Comparison of ENCODE assay signal across 28 mouse cellular contexts in the genomic region with DNA sequence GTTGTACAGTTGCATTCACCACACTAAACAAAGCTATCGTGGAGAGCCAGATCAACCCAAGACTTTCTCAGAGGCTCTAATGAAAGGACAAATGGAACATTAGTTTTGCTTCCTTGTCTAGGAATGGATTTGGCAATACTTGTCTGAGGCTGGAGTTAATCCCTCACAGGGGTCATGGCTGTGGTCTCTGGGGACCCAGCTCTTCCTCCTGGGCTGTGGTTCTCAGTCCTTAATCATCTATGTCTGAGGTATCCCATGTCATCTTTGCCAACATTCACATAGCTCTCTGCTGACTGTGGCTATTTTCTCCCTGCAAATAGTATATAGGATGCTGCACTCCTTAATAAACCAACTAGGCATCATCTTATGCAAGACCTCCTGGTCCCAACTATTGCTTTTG. TPM values are rescaled to one million over a fixed set of nuclear protein-coding genes. Genes with fewer than 3 reads are reported as not detected.
DNase-seq lines count a peak whose midpoint lies in the region; ATAC-seq lines count a peak whose summit lies in the region.
"Had no signal": no experiment of that assay in that cellular context is flagged by ENCODE, and none has a peak within 500 bp of the region (broad histone marks: within the 10 kb centered on the region; RNA-seq: fewer than 3 reads in every experiment).

No protein-coding gene starts in this region.

- WGBS in heart, embryonic 11.5 days (ENCODE audit: insufficient replicate concordance), result 76% methylated on average over 1 of the region's 1 CpGs
- WGBS in limb, embryonic 10.5 days, result 92% methylated on average over 1 of the region's 1 CpGs

- no peak overlapping the region for H3K9ac ChIP-seq in heart, embryonic 11.5 days (ENCODE audit: low read depth, low read length)
- H3K9ac ChIP-seq: forebrain, postnatal 0 days; heart, embryonic 12.5 days; heart, embryonic 15.5 days; hindbrain, embryonic 13.5 days had no signal

- ATAC-seq in heart, embryonic 11.5 days (replicated peaks; ENCODE audit: insufficient number of reproducible peaks, low FRiP score, low TSS enrichment), result no peak
- ATAC-seq in common myeloid progenitor, adult 5-6 weeks (replicated peaks; ENCODE audit: low read depth, poor library complexity, severe bottlenecking), result 0 out of 2 replicates have a peak, but pooled peaks have one; percentile 18
- peak; percentile 49 for ATAC-seq in megakaryocyte progenitor cell, adult 5-6 weeks (replicated peaks; ENCODE audit: poor library complexity)
- ATAC-seq: activated CD4-positive, CD25-positive, alpha-beta regulatory T cell, adult 4 months; forebrain, embryonic 14.5 days; forebrain, postnatal 0 days; hindbrain, embryonic 16.5 days had no signal

- no peaks in the 10 kb centered on the region for H3K4me1 ChIP-seq in heart, embryonic 11.5 days (ENCODE audit: control insufficient read depth, insufficient read depth, low read length)
- no peaks in the 10 kb centered on the region for H3K4me1 ChIP-seq in limb, embryonic 10.5 days
- H3K4me1 ChIP-seq: forebrain, embryonic 10.5 days; heart, embryonic 12.5 days; heart, embryonic 15.5 days; hindbrain, embryonic 10.5 days; hindbrain, embryonic 13.5 days had no signal

- H3K4me3 ChIP-seq in heart, embryonic 11.5 days (ENCODE audit: low read depth, low read length), result no peak overlapping the region
- H3K4me3 ChIP-seq in limb, embryonic 10.5 days, result no peak overlapping the region
- H3K4me3 ChIP-seq: forebrain, embryonic 10.5 days; heart, embryonic 12.5 days; heart, embryonic 15.5 days; hindbrain, embryonic 10.5 days; hindbrain, embryonic 13.5 days had no signal

- peak; percentile 45 for DNase-seq in heart, adult 11 months
- DNase-seq in 3T3-L1 (ENCODE audit: low read depth, low spot score), result peak; percentile 74
- DNase-seq in limb, embryonic 10.5 days (ENCODE audit: low spot score), result no peak
- DNase-seq in frontal cortex, postnatal 36 days (ENCODE audit: low spot score in 2 of 2), result no peak
- DNase-seq: adrenal gland, adult 8-10 months; adrenal gland, postnatal 25 days; B cell, adult 2 months; cerebellum, adult 11-12 months; cerebellum, adult 8-10 months; cerebellum, postnatal 10 days; cerebellum, postnatal 36 days; forebrain, postnatal 0 days; gastrocnemius, postnatal 25 days; heart, postnatal 10 days; heart, postnatal 36 days had no signal

- H3K9me3 ChIP-seq in heart, embryonic 11.5 days (replicated peaks; ENCODE audit: control insufficient read depth, low read length), result no peaks in the 10 kb centered on the region
- H3K9me3 ChIP-seq in limb, embryonic 10.5 days (replicated peaks), result no peaks in the 10 kb centered on the region
- H3K9me3 ChIP-seq: forebrain, embryonic 10.5 days; G1E; heart, embryonic 12.5 days; heart, embryonic 15.5 days; hindbrain, embryonic 10.5 days; hindbrain, embryonic 13.5 days had no signal

- no peak overlapping the region for H3K27ac ChIP-seq in heart, embryonic 11.5 days (ENCODE audit: low read depth, low read length)
- H3K27ac ChIP-seq in limb, embryonic 10.5 days, result no peak overlapping the region
- H3K27ac ChIP-seq: forebrain, embryonic 10.5 days; heart, embryonic 15.5 days; hindbrain, embryonic 10.5 days; hindbrain, embryonic 13.5 days had no signal

- H3K36me3 ChIP-seq in heart, embryonic 11.5 days (ENCODE audit: control insufficient read depth, insufficient read depth, low read length), result no peaks in the 10 kb centered on the region
- no peaks in the 10 kb centered on the region for H3K36me3 ChIP-seq in limb, embryonic 10.5 days
- H3K36me3 ChIP-seq: forebrain, embryonic 10.5 days; G1E; heart, embryonic 12.5 days; heart, embryonic 15.5 days; hindbrain, embryonic 10.5 days; hindbrain, embryonic 13.5 days had no signal

- H3K4me2 ChIP-seq in heart, embryonic 11.5 days, result no peak overlapping the region
- H3K4me2 ChIP-seq: heart, embryonic 12.5 days; heart, embryonic 15.5 days; hindbrain, embryonic 13.5 days had no signal

- no peaks in the 10 kb centered on the region for H3K27me3 ChIP-seq in heart, embryonic 11.5 days (ENCODE audit: control insufficient read depth, insufficient read depth, low read length)
- H3K27me3 ChIP-seq in limb, embryonic 10.5 days (ENCODE audit: low read depth, poor library complexity, severe bottlenecking), result no peaks in the 10 kb centered on the region
- H3K27me3 ChIP-seq: CH12.LX; heart, embryonic 15.5 days had no signal

RNA-seq across cellular contexts. Expression of gene Zfp961, which starts 9.1 kb away (rescaled TPM):
- 15.2 and 15.7 TPM in 2 replicates for polyA plus RNA-seq in heart, embryonic 11.5 days (2014; fragmentation: Nextera tagmentation; extraction: Ambion mirVana)
- total RNA-seq in common myeloid progenitor, adult 5-6 weeks (2017), result 21.8 and 35.5 TPM in 2 replicates
- total RNA-seq in megakaryocyte progenitor cell, adult 5-6 weeks (2015), result 38.2 and 39.2 TPM in 2 replicates
- total RNA-seq in megakaryocyte progenitor cell, adult 5-6 weeks (2017), result 16.1 and 27.8 TPM in 2 replicates
- polyA plus RNA-seq in limb, embryonic 10.5 days (2016; fragmentation: Nextera tagmentation; extraction: Ambion mirVana), result 28.0 and 28.1 TPM in 2 replicates

RNA-seq across cellular contexts. Expression of gene Zfp617, which starts 33.3 kb away (rescaled TPM):
- 34.4 and 36.4 TPM in 2 replicates for polyA plus RNA-seq in heart, embryonic 11.5 days (2014; fragmentation: Nextera tagmentation; extraction: Ambion mirVana)
- total RNA-seq in common myeloid progenitor, adult 5-6 weeks (2017), result 12.7 and 13.5 TPM in 2 replicates
- 19.6 and 21.4 TPM in 2 replicates for total RNA-seq in megakaryocyte progenitor cell, adult 5-6 weeks (2015)
- 9.7 and 12.6 TPM in 2 replicates for total RNA-seq in megakaryocyte progenitor cell, adult 5-6 weeks (2017)
- polyA plus RNA-seq in limb, embryonic 10.5 days (2016; fragmentation: Nextera tagmentation; extraction: Ambion mirVana), result 27.4 and 34.3 TPM in 2 replicates

RNA-seq across cellular contexts. Expression of gene Zfp882, which starts 33.4 kb away (rescaled TPM):
- 2.4 and 3.1 TPM in 2 replicates for polyA plus RNA-seq in heart, embryonic 11.5 days (2014; fragmentation: Nextera tagmentation; extraction: Ambion mirVana)
- 8.7 and 8.8 TPM in 2 replicates for total RNA-seq in common myeloid progenitor, adult 5-6 weeks (2017)
- total RNA-seq in megakaryocyte progenitor cell, adult 5-6 weeks (2015), result 3.9 and 5.9 TPM in 2 replicates
- 5.2 and 7.0 TPM in 2 replicates for total RNA-seq in megakaryocyte progenitor cell, adult 5-6 weeks (2017)
- 5.4 and 7.2 TPM in 2 replicates for polyA plus RNA-seq in limb, embryonic 10.5 days (2016; fragmentation: Nextera tagmentation; extraction: Ambion mirVana)

RNA-seq across cellular contexts. Expression of gene Zfp709, which starts 60.0 kb away (rescaled TPM):
- 5.6 and 5.9 TPM in 2 replicates for polyA plus RNA-seq in heart, embryonic 11.5 days (2014; fragmentation: Nextera tagmentation; extraction: Ambion mirVana)
- 7.5 and 8.8 TPM in 2 replicates for total RNA-seq in common myeloid progenitor, adult 5-6 weeks (2017)
- total RNA-seq in megakaryocyte progenitor cell, adult 5-6 weeks (2015), result 4.8 and 7.9 TPM in 2 replicates
- total RNA-seq in megakaryocyte progenitor cell, adult 5-6 weeks (2017), result 7.6 and 10.5 TPM in 2 replicates
- polyA plus RNA-seq in limb, embryonic 10.5 days (2016; fragmentation: Nextera tagmentation; extraction: Ambion mirVana), result 3.7 and 3.9 TPM in 2 replicates

Comparison
In these comparisons a context has a peak if more than half of its experiments do, and no peak if none do; other contexts are left out.
1. DNase-seq: peak in heart, adult 11 months (single experiment) and 3T3-L1 (single experiment); none in limb, embryonic 10.5 days (single experiment) and frontal cortex, postnatal 36 days (0 of 2).